9 mouse cellular contexts compared by ENCODE assay signal in the genomic region with DNA sequence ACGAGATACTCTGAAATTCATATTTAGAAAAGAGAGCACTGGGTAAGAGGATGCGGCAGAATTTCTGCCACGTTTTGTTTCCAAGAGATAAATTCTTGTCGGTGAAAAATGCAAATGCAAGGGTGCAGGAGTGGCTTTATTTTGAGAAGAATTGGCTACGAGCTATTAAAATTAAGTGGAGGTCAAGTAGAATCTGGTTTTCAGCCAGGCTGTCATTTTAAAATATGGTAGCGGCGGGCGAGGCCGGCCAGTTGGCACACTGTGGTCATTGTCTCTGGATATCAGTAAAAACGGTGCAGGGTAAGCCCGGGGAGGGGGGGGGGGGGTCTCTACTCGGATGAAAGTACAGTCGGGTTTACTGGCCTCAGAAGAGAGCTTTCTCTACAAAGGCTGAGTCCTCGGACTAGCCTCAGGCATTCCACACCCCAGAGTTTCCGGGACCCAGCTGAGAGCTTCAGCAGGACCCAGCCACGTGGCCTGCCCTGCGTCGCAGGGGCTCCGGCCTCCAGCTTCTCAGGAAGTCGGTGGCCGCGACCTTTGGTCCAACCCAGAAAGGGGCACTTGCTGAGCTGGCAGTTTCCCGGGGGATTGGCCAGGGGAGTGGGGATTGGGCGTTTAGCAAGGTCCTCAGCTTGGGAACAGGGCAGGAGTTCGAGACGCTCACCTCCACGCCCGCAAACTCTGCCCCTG. TPM values are rescaled to one million over a fixed set of nuclear protein-coding genes. Genes with fewer than 3 reads are reported as not detected.
DNase-seq lines count a peak whose midpoint lies in the region; ATAC-seq and TF ChIP-seq lines count a peak whose summit lies in the region.
"Had no signal": no experiment of that assay in that cellular context is flagged by ENCODE, and none has a peak within 500 bp of the region (broad histone marks: within the 10 kb centered on the region; RNA-seq: fewer than 3 reads in every experiment).

No protein-coding gene starts in this region.

- 2% methylated on average over 28 of the region's 28 CpGs for WGBS in midbrain, embryonic 11.5 days
- WGBS in midbrain, postnatal 0 days: 3% methylated on average over 28 of the region's 28 CpGs
- 6% methylated on average over 28 of the region's 28 CpGs for WGBS in intestine, embryonic 15.5 days
- WGBS in stomach, embryonic 14.5 days: 6% methylated on average over 28 of the region's 28 CpGs
- WGBS in lung, postnatal 0 days: 5% methylated on average over 26 of the region's 28 CpGs

- H3K4me3 ChIP-seq in midbrain, embryonic 11.5 days (ENCODE audit: low read depth, low read length): peak overlapping the region; percentile 13; the same call in 1 of the 2 replicates
- no peak overlapping the region for H3K4me3 ChIP-seq in midbrain, postnatal 0 days (ENCODE audit: low read depth, low read length)
- peak overlapping the region; percentile 18; the same call in 1 of the 2 replicates for H3K4me3 ChIP-seq in intestine, embryonic 15.5 days (replicated peaks)
- peak overlapping the region; percentile 61 for H3K4me3 ChIP-seq in stomach, embryonic 14.5 days (ENCODE audit: low read depth, low read length)
- H3K4me3 ChIP-seq in lung, postnatal 0 days (ENCODE audit: low read depth, low read length): no peak overlapping the region
- H3K4me3 ChIP-seq: liver, embryonic 15.5 days had no signal

- TF ChIP-seq CTCF in midbrain, postnatal 0 days (IDR thresholded peaks at IDR 0.05): no peak
- no peak for TF ChIP-seq CTCF in lung, postnatal 0 days (IDR thresholded peaks at IDR 0.05)

- H3K9me3 ChIP-seq in midbrain, embryonic 11.5 days (ENCODE audit: control insufficient read depth, low read length): no peaks in the 10 kb centered on the region
- no peaks in the 10 kb centered on the region for H3K9me3 ChIP-seq in midbrain, postnatal 0 days (ENCODE audit: low read length)
- no peaks in the 10 kb centered on the region for H3K9me3 ChIP-seq in intestine, embryonic 15.5 days
- no peaks in the 10 kb centered on the region for H3K9me3 ChIP-seq in stomach, embryonic 14.5 days (ENCODE audit: control insufficient read depth, low read depth, low read length)
- no peaks in the 10 kb centered on the region for H3K9me3 ChIP-seq in lung, postnatal 0 days (ENCODE audit: low read length)
- H3K9me3 ChIP-seq: liver, embryonic 15.5 days had no signal

- peaks cover 70% of the 10 kb centered on the region for H3K27me3 ChIP-seq in midbrain, embryonic 11.5 days (ENCODE audit: control insufficient read depth, insufficient read depth, low read length)
- peaks cover 49% of the 10 kb centered on the region for H3K27me3 ChIP-seq in midbrain, postnatal 0 days (ENCODE audit: insufficient read depth, low read length)
- H3K27me3 ChIP-seq in intestine, embryonic 15.5 days (replicated peaks): peaks cover 46% of the 10 kb centered on the region
- H3K27me3 ChIP-seq in stomach, embryonic 14.5 days (ENCODE audit: control insufficient read depth, insufficient read depth, low read length): peaks cover 38% of the 10 kb centered on the region
- H3K27me3 ChIP-seq in lung, postnatal 0 days (replicated peaks; ENCODE audit: insufficient read depth, low read length): peaks cover 58% of the 10 kb centered on the region

- H3K9ac ChIP-seq in midbrain, embryonic 11.5 days (ENCODE audit: low read length): no peak overlapping the region
- H3K9ac ChIP-seq in midbrain, postnatal 0 days (replicated peaks; ENCODE audit: low read length, poor library complexity, severe bottlenecking): no peak overlapping the region
- H3K9ac ChIP-seq in intestine, embryonic 15.5 days: no peak overlapping the region
- no peak overlapping the region for H3K9ac ChIP-seq in stomach, embryonic 14.5 days (replicated peaks; ENCODE audit: low read depth, low read length)
- H3K9ac ChIP-seq in lung, postnatal 0 days (replicated peaks; ENCODE audit: low read depth): no peak overlapping the region
- H3K9ac ChIP-seq: liver, embryonic 15.5 days had no signal

- H3K4me1 ChIP-seq in midbrain, embryonic 11.5 days (ENCODE audit: control insufficient read depth, insufficient read depth, low read length): peaks cover 19% of the 10 kb centered on the region
- H3K4me1 ChIP-seq in midbrain, postnatal 0 days (ENCODE audit: insufficient read depth, low read length): no peaks in the 10 kb centered on the region
- H3K4me1 ChIP-seq in intestine, embryonic 15.5 days (replicated peaks): peaks cover 12% of the 10 kb centered on the region
- H3K4me1 ChIP-seq in stomach, embryonic 14.5 days (ENCODE audit: control insufficient read depth, insufficient read depth, low read length): 0 out of 2 replicates have a peak, but pooled peaks cover 7% of the 10 kb centered on the region
- no peaks in the 10 kb centered on the region for H3K4me1 ChIP-seq in lung, postnatal 0 days (ENCODE audit: insufficient read depth, low read depth, low read length)

- H3K4me2 ChIP-seq in midbrain, embryonic 11.5 days: peak overlapping the region; percentile 19; the same call in 1 of the 2 replicates
- no peak overlapping the region for H3K4me2 ChIP-seq in midbrain, postnatal 0 days (ENCODE audit: low read depth, low read length, poor library complexity, severe bottlenecking)
- H3K4me2 ChIP-seq in intestine, embryonic 15.5 days (replicated peaks): peak overlapping the region; percentile 45
- peak overlapping the region; percentile 41 for H3K4me2 ChIP-seq in stomach, embryonic 14.5 days (replicated peaks; ENCODE audit: low read depth, low read length)
- H3K4me2 ChIP-seq in lung, postnatal 0 days (replicated peaks; ENCODE audit: low read depth, low read length): no peak overlapping the region
- H3K4me2 ChIP-seq: liver, embryonic 15.5 days had no signal

- TF ChIP-seq EP300 in lung, postnatal 0 days (IDR thresholded peaks at IDR 0.05): no peak

- H3K27ac ChIP-seq in midbrain, embryonic 11.5 days (ENCODE audit: low read depth, low read length): no peak overlapping the region
- H3K27ac ChIP-seq in midbrain, postnatal 0 days (ENCODE audit: low read depth, low read length): no peak overlapping the region
- no peak overlapping the region for H3K27ac ChIP-seq in intestine, embryonic 15.5 days
- H3K27ac ChIP-seq in stomach, embryonic 14.5 days (ENCODE audit: low read length): no peak overlapping the region
- no peak overlapping the region for H3K27ac ChIP-seq in lung, postnatal 0 days (ENCODE audit: low read length)
- H3K27ac ChIP-seq: liver, embryonic 15.5 days had no signal

- H3K36me3 ChIP-seq in midbrain, embryonic 11.5 days (ENCODE audit: control insufficient read depth, insufficient read depth, low read length): no peaks in the 10 kb centered on the region
- H3K36me3 ChIP-seq in midbrain, postnatal 0 days (ENCODE audit: insufficient read depth, low read length): no peaks in the 10 kb centered on the region
- H3K36me3 ChIP-seq in intestine, embryonic 15.5 days: no peaks in the 10 kb centered on the region
- H3K36me3 ChIP-seq in stomach, embryonic 14.5 days (ENCODE audit: control insufficient read depth, insufficient read depth, low read length): no peaks in the 10 kb centered on the region
- H3K36me3 ChIP-seq in lung, postnatal 0 days (ENCODE audit: insufficient read depth, low read length): no peaks in the 10 kb centered on the region
- H3K36me3 ChIP-seq: liver, embryonic 15.5 days had no signal

- peak; percentile 27 to 31 for DNase-seq in cerebellum, postnatal 10 days
- DNase-seq in cerebellum, postnatal 36 days: no peak
- DNase-seq in midbrain, embryonic 11.5 days (ENCODE audit: low spot score, missing footprints): peak; percentile 93
- DNase-seq in midbrain, postnatal 0 days (ENCODE audit: low spot score): no peak
- no peak for DNase-seq in lung, postnatal 0 days (ENCODE audit: low spot score)
- DNase-seq in natural killer cell, adult 2 months (ENCODE audit: low spot score in 2 of 2): no peak

- ATAC-seq in midbrain, embryonic 11.5 days (ENCODE audit: low FRiP score): peak; percentile 40
- no peak for ATAC-seq in midbrain, postnatal 0 days (ENCODE audit: low FRiP score)
- ATAC-seq in intestine, embryonic 15.5 days: no peak
- ATAC-seq in stomach, embryonic 14.5 days (ENCODE audit: insufficient number of reproducible peaks, insufficient read depth, low FRiP score, low read depth): no peak
- no peak for ATAC-seq in lung, postnatal 0 days

RNA-seq across cellular contexts. Expression of a gene that starts 1.7 kb away (rescaled TPM):
- 10.2 and 10.7 TPM in 2 replicates for polyA plus RNA-seq in midbrain, embryonic 11.5 days (2014; fragmentation: Nextera tagmentation; extraction: Ambion mirVana)
- total RNA-seq in midbrain, postnatal 0 days (2014; rRNA removed): 2.7 and 3.5 TPM in 2 replicates
- polyA plus RNA-seq in midbrain, postnatal 0 days (2015; fragmentation: Nextera tagmentation; extraction: Ambion mirVana): 1.00 and 1.2 TPM in 2 replicates
- 2.2 and 2.9 TPM in 2 replicates for polyA plus RNA-seq in intestine, embryonic 15.5 days (2015; fragmentation: Nextera tagmentation; extraction: Ambion mirVana)
- polyA plus RNA-seq in stomach, embryonic 14.5 days (2014; fragmentation: Nextera tagmentation; extraction: Ambion mirVana): 7.5 and 8.2 TPM in 2 replicates
- polyA plus RNA-seq in lung, postnatal 0 days (2015; fragmentation: Nextera tagmentation; extraction: Ambion mirVana): 0.13 and 0.14 TPM in 2 replicates

RNA-seq across cellular contexts. Expression of a gene that starts 27.5 kb away (rescaled TPM):
- polyA plus RNA-seq in midbrain, embryonic 11.5 days (2014; fragmentation: Nextera tagmentation; extraction: Ambion mirVana): 3.7 and 3.8 TPM in 2 replicates
- total RNA-seq in midbrain, postnatal 0 days (2014; rRNA removed): 0.71 and 1.5 TPM in 2 replicates
- polyA plus RNA-seq in midbrain, postnatal 0 days (2015; fragmentation: Nextera tagmentation; extraction: Ambion mirVana): 0.26 and 0.53 TPM in 2 replicates
- not detected in 2 replicates for polyA plus RNA-seq in intestine, embryonic 15.5 days (2015; fragmentation: Nextera tagmentation; extraction: Ambion mirVana)
- polyA plus RNA-seq in stomach, embryonic 14.5 days (2014; fragmentation: Nextera tagmentation; extraction: Ambion mirVana): not detected in 2 replicates
- not detected in 2 replicates for polyA plus RNA-seq in lung, postnatal 0 days (2015; fragmentation: Nextera tagmentation; extraction: Ambion mirVana)
- polyA plus RNA-seq: liver, embryonic 15.5 days had no signal

Comparison
In these comparisons a context has a peak if more than half of its experiments do, and no peak if none do; other contexts are left out.
1. DNase-seq: peak in cerebellum, postnatal 10 days (2 of 2) and midbrain, embryonic 11.5 days (single experiment); none in cerebellum, postnatal 36 days (0 of 2), midbrain, postnatal 0 days (single experiment), lung, postnatal 0 days (single experiment) and natural killer cell, adult 2 months (0 of 2).
2. H3K4me2 ChIP-seq: peak in midbrain, embryonic 11.5 days (single experiment), intestine, embryonic 15.5 days (single experiment) and stomach, embryonic 14.5 days (single experiment); none in midbrain, postnatal 0 days (single experiment) and lung, postnatal 0 days (single experiment).
3. H3K4me3 ChIP-seq: peak in midbrain, embryonic 11.5 days (single experiment), intestine, embryonic 15.5 days (single experiment) and stomach, embryonic 14.5 days (single experiment); none in midbrain, postnatal 0 days (single experiment) and lung, postnatal 0 days (single experiment).